Mouse (Mus musculus) neural tube, embryonic 14.5 days (tissue): ENCODE results near the gene Kdr. TPM values are rescaled to one million over a fixed set of nuclear protein-coding genes. Genes with fewer than 3 reads are reported as not detected.
"Not testable (repeated sequence)": the region's sequence is repeated elsewhere in the genome, so short reads cannot be mapped to it uniquely, and the experiment has no call there.

Experiments
- ATAC-seq: fragments of 200-750 bp; cut with Nextera tagmentation; 2 replicates; pipeline ENCODE4 v1.8.0; 2017; ENCODE audit warnings: low read depth, mild to moderate bottlenecking, moderate TSS enrichment, moderate library complexity
- H3K27ac ChIP-seq: fragments of 300-500 bp; sonication (generic); 2 replicates; pipeline ENCODE4 v1.5.1; 2014; ENCODE audit warnings: low read depth, mild to moderate bottlenecking, control low read depth, low read length, moderate library complexity, mixed read lengths
- H3K27me3 ChIP-seq: fragments of 300-500 bp; sonication (generic); 2 replicates; pipeline ENCODE4 v1.6.1; 2014; ENCODE audit warnings: low read length; ENCODE audit not compliant: control insufficient read depth, insufficient read depth
- H3K36me3 ChIP-seq: fragments of 300-500 bp; sonication (generic); 2 replicates; pipeline ENCODE4 v1.6.1; 2014; ENCODE audit warnings: low read length, mixed read lengths; ENCODE audit not compliant: control insufficient read depth, insufficient read depth
- H3K4me1 ChIP-seq: fragments of 300-500 bp; sonication (generic); 2 replicates; pipeline ENCODE4 v1.6.1; 2014; ENCODE audit warnings: low read length; ENCODE audit not compliant: control insufficient read depth, insufficient read depth
- H3K4me2 ChIP-seq: fragments of 300-500 bp; sonication (generic); 2 replicates; pipeline ENCODE4 v1.6.1; 2014; ENCODE audit warnings: mild to moderate bottlenecking, low read depth, low read length, control low read depth
- H3K4me3 ChIP-seq: fragments of 300-500 bp; sonication (generic); 2 replicates; pipeline ENCODE4 v1.5.1; 2014; ENCODE audit warnings: low read depth, low read length, control low read depth, mixed read lengths
- H3K9ac ChIP-seq: fragments of 300-500 bp; sonication (generic); replicated peaks from 2 replicates; pipeline ENCODE4 v1.6.1; 2014; ENCODE audit warnings: low read depth, mild to moderate bottlenecking, control low read depth, low read length, mixed read lengths
- H3K9me3 ChIP-seq: fragments of 300-500 bp; sonication (generic); 2 replicates; pipeline ENCODE4 v1.6.1; 2016; ENCODE audit warnings: low read length; ENCODE audit not compliant: control insufficient read depth
- WGBS: fragments of 180-500 bp; shearing (Covaris S2); extraction: QIAGEN DNeasy Blood & Tissue Kit; methylation state at CpG from one replicate; pipeline ENCODE4 v1.1.7; 2014; 5-methylcytosine and 5-hydroxymethylcytosine counted together
- polyA plus RNA-seq: library from polyadenylated mRNA; unstranded; fragments of >200 nt; fragmentation: Nextera tagmentation; extraction: Ambion mirVana; gene quantifications from 2 replicates; pipeline ENCODE4 v1.2.1, GENCODE M21; 2014

Kdr gene
- polyA plus RNA-seq, 1 experiment from 2014 or later: 12.0 TPM

DNA sequence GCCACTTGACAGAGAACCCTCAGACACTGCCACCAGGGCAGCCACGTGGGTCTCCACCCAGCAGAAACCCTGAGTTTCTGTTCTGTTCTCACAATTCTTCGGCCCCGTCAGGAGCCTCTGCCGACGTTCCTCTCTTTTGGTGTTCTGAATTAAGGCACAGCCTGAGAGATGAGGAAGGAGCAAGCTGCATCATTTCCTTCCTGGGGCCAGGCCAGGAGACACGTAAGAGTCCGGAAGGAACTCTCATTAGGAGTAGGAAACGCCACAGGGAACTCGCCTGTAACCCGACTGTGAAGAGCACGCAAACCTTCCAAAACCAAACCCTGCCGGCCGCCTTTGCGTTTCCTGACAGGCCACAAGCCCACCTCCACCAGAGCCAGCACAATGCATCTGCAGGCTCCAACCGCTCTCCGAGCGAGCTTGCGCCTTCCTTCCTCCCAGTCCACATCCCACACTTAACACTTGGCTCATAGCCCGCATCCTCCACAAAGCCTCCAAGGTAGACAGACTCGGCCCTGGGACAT, 44.7 kb downstream of the Kdr start:
- 79% methylated on average over 20 of the region's 20 CpGs for WGBS
- H3K36me3 ChIP-seq: no peaks in the 10 kb centered on the region
- no peaks in the 10 kb centered on the region for H3K4me1 ChIP-seq
- H3K27me3 ChIP-seq: no peaks in the 10 kb centered on the region
- no peak for ATAC-seq
- H3K9me3 ChIP-seq: no peaks in the 10 kb centered on the region
- H3K4me2 ChIP-seq: no peak overlapping the region
- no peak overlapping the region for H3K27ac ChIP-seq
- H3K4me3 ChIP-seq: no peak overlapping the region
- H3K9ac ChIP-seq: no peak overlapping the region

DNA sequence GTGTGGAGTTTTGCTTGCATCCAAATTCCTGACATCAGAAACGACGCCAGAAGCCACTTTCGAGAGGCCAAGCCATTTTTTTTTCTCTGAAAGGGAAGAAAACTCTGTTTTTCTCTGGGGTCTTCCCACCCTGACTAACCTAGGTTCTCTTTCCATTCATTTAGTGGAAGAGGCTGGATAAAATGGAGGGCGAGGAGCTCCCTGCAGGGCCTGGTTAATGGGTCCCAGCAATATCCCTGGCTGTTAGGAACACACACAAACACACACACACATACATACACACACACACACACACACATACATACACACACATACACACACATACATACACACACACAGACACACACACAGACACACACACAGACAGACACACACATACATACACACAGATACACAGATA, 46.8 kb downstream of the Kdr start:
- not testable (repeated sequence) for H3K27me3 ChIP-seq, H3K27ac ChIP-seq, H3K36me3 ChIP-seq, H3K9ac ChIP-seq, H3K4me2 ChIP-seq, H3K9me3 ChIP-seq, H3K4me1 ChIP-seq, H3K4me3 ChIP-seq, ATAC-seq
- 91% methylated on average over 4 of the region's 4 CpGs for WGBS

DNA sequence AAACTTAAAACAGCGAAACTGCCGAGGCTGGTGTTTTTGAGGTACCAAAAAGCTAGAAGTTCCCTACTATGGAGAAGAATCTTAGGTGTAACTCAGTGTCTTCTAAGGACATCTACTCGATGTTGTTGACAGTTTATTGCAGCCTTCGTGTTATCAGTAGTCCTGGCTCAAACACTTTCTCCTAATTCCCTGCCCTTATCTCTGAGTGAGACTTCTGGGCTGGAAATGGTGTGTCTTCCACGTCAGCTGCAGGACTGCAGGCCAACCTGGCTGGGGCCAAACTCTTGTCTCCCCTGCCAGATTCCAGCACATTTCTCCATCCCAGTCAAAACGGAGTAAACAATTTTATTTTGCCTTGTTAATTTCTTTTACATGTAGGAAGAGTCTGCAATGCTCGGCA, 48.3 kb downstream of the Kdr start:
- H3K4me1 ChIP-seq: no peaks in the 10 kb centered on the region
- no peak overlapping the region for H3K4me2 ChIP-seq
- H3K9me3 ChIP-seq: no peaks in the 10 kb centered on the region
- WGBS: 82% methylated on average over 7 of the region's 7 CpGs
- no peaks in the 10 kb centered on the region for H3K27me3 ChIP-seq
- H3K36me3 ChIP-seq: no peaks in the 10 kb centered on the region
- ATAC-seq: no peak
- H3K4me3 ChIP-seq: no peak overlapping the region
- no peak overlapping the region for H3K9ac ChIP-seq
- H3K27ac ChIP-seq: no peak overlapping the region

DNA sequence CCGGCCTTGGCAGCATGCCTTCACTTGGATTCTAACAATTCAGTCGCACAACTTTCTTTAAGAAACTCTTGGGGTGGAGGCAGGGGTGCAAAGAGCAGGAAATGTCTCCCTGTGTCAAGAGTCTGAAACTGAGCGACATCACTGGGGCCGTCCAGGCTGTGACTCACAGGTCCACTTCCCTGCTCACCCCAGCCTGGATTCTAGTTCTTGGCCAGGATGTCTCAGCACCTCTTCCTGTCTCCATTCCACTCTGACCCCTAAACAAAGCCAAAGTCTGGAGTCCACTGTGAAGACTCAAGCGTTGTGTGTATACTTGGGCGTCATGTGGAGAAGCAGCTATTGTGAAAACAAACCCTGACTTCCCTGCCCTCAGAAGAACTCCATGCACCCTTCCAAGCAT, 55.6 kb downstream of the Kdr start:
- ATAC-seq: no peak
- no peak overlapping the region for H3K4me3 ChIP-seq
- no peak overlapping the region for H3K4me2 ChIP-seq
- no peaks in the 10 kb centered on the region for H3K9me3 ChIP-seq
- no peaks in the 10 kb centered on the region for H3K27me3 ChIP-seq
- H3K4me1 ChIP-seq: no peaks in the 10 kb centered on the region
- no peak overlapping the region for H3K27ac ChIP-seq
- no peak overlapping the region for H3K9ac ChIP-seq
- 79% methylated on average over 6 of the region's 6 CpGs for WGBS
- H3K36me3 ChIP-seq: no peaks in the 10 kb centered on the region

DNA sequence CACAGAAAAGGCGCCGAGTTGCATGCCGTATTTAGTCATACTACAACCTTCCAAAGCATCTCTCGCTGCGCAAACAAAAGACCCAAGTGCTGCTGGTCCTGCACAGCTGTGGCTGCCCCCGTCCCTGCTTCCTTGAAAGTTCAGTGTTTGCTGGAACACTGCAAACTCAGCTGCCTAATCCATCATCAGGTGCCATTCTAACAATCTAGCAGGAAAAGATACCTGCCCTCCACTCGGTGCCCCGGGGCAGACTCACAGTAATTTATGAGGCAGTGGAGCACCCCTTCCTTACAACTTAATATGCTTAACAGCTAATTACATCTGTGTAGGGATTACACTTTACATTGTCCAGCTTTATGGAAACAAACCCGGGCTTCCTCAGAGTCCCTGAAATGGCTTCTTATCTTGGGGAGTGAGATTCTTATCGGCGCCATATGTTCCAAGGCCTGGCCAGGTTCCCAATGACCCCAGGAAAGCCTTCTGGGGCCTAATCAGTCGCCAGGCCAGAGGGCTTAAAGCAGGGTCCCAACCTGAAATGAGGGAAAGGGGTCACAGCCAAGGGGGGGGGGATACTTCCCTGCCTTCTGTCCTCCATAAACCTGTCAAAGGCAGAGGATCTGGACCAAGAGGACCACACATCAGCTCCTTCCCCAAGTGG, 56.4 kb downstream of the Kdr start:
- ATAC-seq: no peak
- 58% methylated on average over 12 of the region's 12 CpGs for WGBS
- no peak overlapping the region for H3K27ac ChIP-seq

DNA sequence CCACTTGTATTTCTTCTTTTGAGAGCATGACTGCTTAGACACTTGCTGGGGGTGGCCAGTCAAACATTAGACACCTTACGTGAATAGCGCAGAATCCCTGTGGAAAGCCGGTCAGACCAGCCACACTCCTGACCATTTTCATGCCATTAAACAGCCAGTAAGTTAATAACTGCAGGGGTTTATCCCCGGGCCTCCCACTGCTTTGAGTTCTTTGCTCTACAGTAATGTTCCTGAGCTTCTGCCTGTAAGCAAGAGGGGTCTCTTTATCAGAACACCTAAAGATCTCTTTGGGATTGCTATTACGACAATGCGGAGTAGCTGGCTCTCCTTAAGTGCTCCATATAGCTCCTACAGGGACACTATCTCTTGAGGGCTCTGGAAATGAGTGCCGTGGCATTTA, 58.7 kb downstream of the Kdr start:
- H3K9ac ChIP-seq: no peak overlapping the region
- WGBS: 77% methylated on average over 7 of the region's 7 CpGs
- H3K27ac ChIP-seq: no peak overlapping the region
- no peaks in the 10 kb centered on the region for H3K27me3 ChIP-seq
- no peaks in the 10 kb centered on the region for H3K36me3 ChIP-seq
- H3K9me3 ChIP-seq: no peaks in the 10 kb centered on the region
- no peak for ATAC-seq
- no peaks in the 10 kb centered on the region for H3K4me1 ChIP-seq
- H3K4me3 ChIP-seq: no peak overlapping the region
- H3K4me2 ChIP-seq: no peak overlapping the region

More for the DNA sequence above, 56.4 kb downstream of the Kdr start:
- no peak overlapping the region for H3K9ac ChIP-seq
- H3K4me2 ChIP-seq: no peak overlapping the region
- no peaks in the 10 kb centered on the region for H3K36me3 ChIP-seq
- no peak overlapping the region for H3K4me3 ChIP-seq
- no peaks in the 10 kb centered on the region for H3K9me3 ChIP-seq
- H3K4me1 ChIP-seq: no peaks in the 10 kb centered on the region
- H3K27me3 ChIP-seq: no peaks in the 10 kb centered on the region

DNA sequence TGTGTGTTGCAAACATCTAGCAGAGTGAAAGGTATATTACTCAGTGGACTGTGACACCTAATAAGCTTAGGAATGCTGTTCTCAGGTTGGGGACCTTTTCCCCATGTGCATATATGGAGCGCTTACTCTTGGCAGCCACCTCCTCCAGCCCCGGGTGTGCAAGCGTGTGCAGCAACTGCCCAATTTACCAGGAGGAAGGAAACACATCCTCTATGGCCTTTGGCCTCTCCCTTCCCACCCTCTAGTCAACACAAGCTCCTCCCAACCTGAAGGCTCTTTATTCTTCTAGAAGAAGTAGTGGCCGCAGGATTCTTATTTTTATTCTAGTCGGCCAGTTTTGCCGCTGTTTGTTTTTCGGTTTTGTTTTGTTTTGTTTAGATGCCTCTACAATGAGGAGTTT, 60.1 kb downstream of the Kdr start:
- Histone ChIP-seq H3K4me2 (no peak overlapping the region), H3K9me3 (no peaks in the 10 kb centered on the region), H3K9ac (no peak overlapping the region), H3K36me3 (no peaks in the 10 kb centered on the region), H3K27ac (no peak overlapping the region), H3K27me3 (no peaks in the 10 kb centered on the region), H3K4me1 (no peaks in the 10 kb centered on the region), H3K4me3 (no peak overlapping the region)
- ATAC-seq: no peak
- 85% methylated on average over 7 of the region's 7 CpGs for WGBS

DNA sequence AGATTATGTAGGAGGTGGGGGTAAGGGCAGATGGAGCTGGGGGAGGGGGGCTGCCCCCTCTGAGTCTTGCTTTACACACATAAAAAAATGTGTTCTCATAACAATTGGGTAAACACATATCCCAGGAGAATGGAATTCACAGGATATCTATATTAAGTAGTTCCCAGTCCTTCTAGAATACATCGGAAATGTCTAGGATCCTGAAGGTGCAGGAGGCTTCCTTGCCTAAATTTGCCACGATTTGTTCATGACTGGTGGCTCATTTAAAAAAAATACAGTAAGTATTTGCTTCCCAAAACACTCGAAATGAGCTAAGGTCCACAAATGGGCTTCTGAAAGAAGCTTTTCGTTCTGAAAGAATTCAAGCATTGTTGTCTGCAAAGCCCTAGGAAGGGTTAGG, 61.0 kb downstream of the Kdr start:
- Histone ChIP-seq H3K4me3 (no peak overlapping the region), H3K9ac (no peak overlapping the region), H3K27me3 (no peaks in the 10 kb centered on the region), H3K4me2 (no peak overlapping the region), H3K27ac (no peak overlapping the region), H3K4me1 (no peaks in the 10 kb centered on the region), H3K36me3 (no peaks in the 10 kb centered on the region), H3K9me3 (no peaks in the 10 kb centered on the region)
- 81% methylated on average over 4 of the region's 4 CpGs for WGBS
- ATAC-seq: no peak

DNA sequence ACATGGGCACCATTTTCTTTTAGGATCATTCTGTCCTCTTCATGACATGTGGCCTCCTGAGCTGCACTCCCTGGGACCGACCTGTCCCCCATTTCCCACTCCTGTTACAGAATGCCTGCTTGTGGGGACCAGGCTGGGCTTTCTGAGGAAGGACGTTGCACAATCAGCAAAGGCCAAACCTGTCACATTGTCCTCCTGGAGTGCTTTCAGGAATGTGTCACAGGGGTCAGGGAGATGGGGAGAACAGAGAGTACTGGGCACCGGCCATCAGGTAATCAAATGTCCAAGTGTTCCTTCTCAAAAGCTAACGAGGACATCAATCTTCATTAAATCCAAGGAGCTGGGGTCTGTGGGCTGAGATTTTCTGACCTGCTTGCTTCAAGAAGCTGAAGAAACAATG, 72.2 kb downstream of the Kdr start:
- Histone ChIP-seq H3K4me3 (no peak overlapping the region), H3K9ac (no peak overlapping the region), H3K27ac (no peak overlapping the region), H3K27me3 (no peaks in the 10 kb centered on the region), H3K4me1 (no peaks in the 10 kb centered on the region), H3K36me3 (no peaks in the 10 kb centered on the region), H3K9me3 (no peaks in the 10 kb centered on the region), H3K4me2 (no peak overlapping the region)
- ATAC-seq: no peak
- 49% methylated on average over 4 of the region's 4 CpGs for WGBS
